Mouse (Mus musculus): ENCODE measurements at regions not wholly inside any gene's neighbourhood (a gene's known extent, or its start where the extent isn't known, plus 50 kb on each side); places are given as distances from the start of the nearest gene placed in this dataset.
A peak's percentile ranks its signal among the peaks of the same experiment; 100 is the strongest.

GRCm38 (mm10) chr14:86445139-86445538, 695.9 kb downstream of the Diaph3 start:
- 86% methylated on average over 4 of the region's 4 CpGs for WGBS
- Histone ChIP-seq H3K27ac (no peak overlapping the region), H3K4me3 (replicated peaks; ENCODE audit: low read depth, low read length) (no peak overlapping the region), H3K4me2 (ENCODE audit: low read length) (no peak overlapping the region), H3K36me3 (ENCODE audit: insufficient read depth, low read length) (no peaks in the 10 kb centered on the region), H3K27me3 (ENCODE audit: insufficient read depth, low read length) (no peaks in the 10 kb centered on the region), H3K9ac (ENCODE audit: low read depth, low read length) (no peak overlapping the region), H3K9me3 (replicated peaks; ENCODE audit: low read length) (no peaks in the 10 kb centered on the region), H3K4me1 (replicated peaks; ENCODE audit: insufficient read depth, low read length) (no peaks in the 10 kb centered on the region)
- no peak for TF ChIP-seq CTCF (IDR thresholded peaks at IDR 0.05; ENCODE audit: low read depth)
- no peak for DNase-seq (ENCODE audit: low spot score)
- ATAC-seq (replicated peaks; ENCODE audit: low FRiP score, low read depth), result no peak

DNA sequence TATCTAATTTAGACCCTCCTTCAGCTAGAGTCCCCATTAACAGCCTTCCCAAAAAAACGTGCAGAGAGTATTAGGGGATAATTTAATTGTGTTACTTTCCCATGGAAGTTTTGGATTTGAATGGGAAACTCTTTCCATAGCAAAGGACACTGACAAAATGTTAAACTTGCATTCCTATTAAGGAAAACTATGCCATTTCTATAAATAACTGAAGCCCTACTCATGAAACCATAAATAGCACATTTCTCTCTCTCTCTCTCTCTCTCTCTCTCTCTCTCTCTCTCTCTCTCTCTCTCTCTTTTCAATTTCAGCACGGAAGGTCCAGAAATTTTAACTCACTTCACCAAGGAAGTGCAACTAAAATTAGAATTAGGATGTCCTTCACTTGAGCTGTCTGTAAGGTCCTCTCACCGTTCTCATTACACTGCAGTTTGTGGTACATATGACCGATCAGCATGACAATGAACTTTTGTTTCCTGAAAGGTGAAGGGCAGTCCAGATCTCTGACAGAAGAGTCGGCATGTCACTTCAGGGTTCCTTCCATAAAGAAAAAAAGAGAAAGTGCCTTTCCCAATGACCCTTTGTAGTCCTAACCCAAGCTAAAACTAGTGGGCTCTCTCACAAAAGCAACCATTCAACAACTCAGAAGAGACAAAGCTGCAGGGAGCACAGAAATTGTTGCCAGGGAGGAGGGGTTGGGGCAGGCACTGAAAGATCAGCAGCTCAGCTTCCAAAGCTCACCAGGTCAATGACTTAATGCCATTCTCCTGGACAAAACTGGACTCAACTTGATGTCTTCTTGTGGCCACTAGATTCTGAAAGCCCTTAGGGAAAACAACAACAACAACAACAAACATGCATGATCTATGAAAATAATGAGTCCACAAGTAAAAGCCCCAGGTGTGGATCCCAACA, 696.9 kb downstream of the Diaph3 start:
- H3K4me2 ChIP-seq (ENCODE audit: low read length), result no peak overlapping the region
- DNase-seq (ENCODE audit: low spot score) (no peak), ATAC-seq (replicated peaks; ENCODE audit: low FRiP score, low read depth) (no peak)
- WGBS, result 55% methylated on average over 5 of the region's 5 CpGs
- no peak overlapping the region for H3K27ac ChIP-seq
- H3K27me3 ChIP-seq (ENCODE audit: insufficient read depth, low read length), result no peaks in the 10 kb centered on the region
- H3K36me3 ChIP-seq (ENCODE audit: insufficient read depth, low read length), result no peaks in the 10 kb centered on the region
- no peaks in the 10 kb centered on the region for H3K9me3 ChIP-seq (replicated peaks; ENCODE audit: low read length)
- H3K4me1 ChIP-seq (replicated peaks; ENCODE audit: insufficient read depth, low read length), result no peaks in the 10 kb centered on the region
- no peak overlapping the region for H3K9ac ChIP-seq (ENCODE audit: low read depth, low read length)
- no peak for TF ChIP-seq CTCF (IDR thresholded peaks at IDR 0.05; ENCODE audit: low read depth)
- no peak overlapping the region for H3K4me3 ChIP-seq (replicated peaks; ENCODE audit: low read depth, low read length)

GRCm38 (mm10) chr14:86441895-86442679, 698.9 kb downstream of the Diaph3 start:
- ATAC-seq (replicated peaks; ENCODE audit: low FRiP score, low read depth) (no peak), DNase-seq (ENCODE audit: low spot score) (no peak)

GRCm38 (mm10) chr14:86437383-86437782, 703.7 kb downstream of the Diaph3 start:
- no peak overlapping the region for H3K4me3 ChIP-seq (replicated peaks; ENCODE audit: low read depth, low read length)
- no peaks in the 10 kb centered on the region for H3K27me3 ChIP-seq (ENCODE audit: insufficient read depth, low read length)
- WGBS, result 67% methylated on average over 3 of the region's 3 CpGs
- H3K4me2 ChIP-seq (ENCODE audit: low read length), result no peak overlapping the region
- H3K9me3 ChIP-seq (replicated peaks; ENCODE audit: low read length), result no peaks in the 10 kb centered on the region
- ATAC-seq (replicated peaks; ENCODE audit: low FRiP score, low read depth) (no peak), DNase-seq (ENCODE audit: low spot score) (no peak)
- no peak overlapping the region for H3K27ac ChIP-seq
- H3K36me3 ChIP-seq (ENCODE audit: insufficient read depth, low read length), result no peaks in the 10 kb centered on the region
- H3K4me1 ChIP-seq (replicated peaks; ENCODE audit: insufficient read depth, low read length), result no peaks in the 10 kb centered on the region
- H3K9ac ChIP-seq (ENCODE audit: low read depth, low read length), result no peak overlapping the region
- TF ChIP-seq CTCF (IDR thresholded peaks at IDR 0.05; ENCODE audit: low read depth), result no peak

More at GRCm38 (mm10) chr14:86441895-86442679, 698.9 kb downstream of the Diaph3 start:
- Histone ChIP-seq H3K9ac (ENCODE audit: low read depth, low read length) (no peak overlapping the region), H3K4me1 (replicated peaks; ENCODE audit: insufficient read depth, low read length) (no peaks in the 10 kb centered on the region), H3K27me3 (ENCODE audit: insufficient read depth, low read length) (no peaks in the 10 kb centered on the region), H3K4me2 (ENCODE audit: low read length) (no peak overlapping the region), H3K4me3 (replicated peaks; ENCODE audit: low read depth, low read length) (no peak overlapping the region), H3K9me3 (replicated peaks; ENCODE audit: low read length) (no peaks in the 10 kb centered on the region), H3K27ac (no peak overlapping the region), H3K36me3 (ENCODE audit: insufficient read depth, low read length) (no peaks in the 10 kb centered on the region)
- WGBS, result 88% methylated on average over 9 of the region's 9 CpGs
- TF ChIP-seq CTCF (IDR thresholded peaks at IDR 0.05; ENCODE audit: low read depth), result no peak

- H3K4me3 ChIP-seq (replicated peaks; ENCODE audit: low read depth, low read length), result no peak overlapping the region
- H3K27ac ChIP-seq, result no peak overlapping the region
- H3K36me3 ChIP-seq (ENCODE audit: insufficient read depth, low read length), result no peaks in the 10 kb centered on the region
- DNase-seq (ENCODE audit: low spot score) (no peak), ATAC-seq (replicated peaks; ENCODE audit: low FRiP score, low read depth) (no peak)
- no peaks in the 10 kb centered on the region for H3K9me3 ChIP-seq (replicated peaks; ENCODE audit: low read length)
- no peaks in the 10 kb centered on the region for H3K27me3 ChIP-seq (ENCODE audit: insufficient read depth, low read length)
- H3K4me2 ChIP-seq (ENCODE audit: low read length), result no peak overlapping the region
- H3K9ac ChIP-seq (ENCODE audit: low read depth, low read length), result no peak overlapping the region
- H3K4me1 ChIP-seq (replicated peaks; ENCODE audit: insufficient read depth, low read length), result no peaks in the 10 kb centered on the region
- WGBS, result 83% methylated on average over 2 of the region's 2 CpGs
- no peak for TF ChIP-seq CTCF (IDR thresholded peaks at IDR 0.05; ENCODE audit: low read depth)
Measured at GRCm38 (mm10) chr14:86435345-86435744, 705.7 kb downstream of the Diaph3 start.

DNA sequence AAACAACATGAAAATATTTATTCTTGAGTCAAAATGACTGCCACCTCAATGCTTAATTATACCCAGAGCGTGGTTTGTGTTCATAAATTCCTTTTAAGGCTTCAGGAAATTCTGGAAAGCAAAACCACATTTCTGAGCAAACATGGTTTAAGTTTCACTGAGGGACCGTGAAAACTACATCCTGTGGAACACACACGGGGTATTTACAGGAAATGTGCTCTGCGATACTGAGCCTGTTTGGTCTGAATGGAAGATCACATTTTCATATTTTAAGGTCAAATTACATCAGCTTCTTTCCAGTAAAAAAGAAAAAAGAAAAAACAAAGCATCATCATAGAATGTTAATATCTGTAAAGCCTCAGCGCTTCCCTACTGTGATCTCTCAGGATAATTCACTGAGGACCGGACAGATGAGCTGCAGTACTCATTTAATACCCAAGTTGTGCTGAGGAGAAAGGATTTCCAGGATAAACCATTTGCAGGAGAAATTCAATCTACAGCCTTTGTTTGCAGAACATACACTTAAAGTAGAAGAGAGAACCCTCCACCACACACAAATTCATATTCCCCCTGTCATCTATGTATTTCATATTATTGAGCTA, 709.7 kb downstream of the Diaph3 start:
- H3K27me3 ChIP-seq (ENCODE audit: insufficient read depth, low read length), result no peaks in the 10 kb centered on the region
- no peaks in the 10 kb centered on the region for H3K36me3 ChIP-seq (ENCODE audit: insufficient read depth, low read length)
- H3K4me2 ChIP-seq (ENCODE audit: low read length), result no peak overlapping the region
- H3K27ac ChIP-seq, result no peak overlapping the region
- no peak overlapping the region for H3K4me3 ChIP-seq (replicated peaks; ENCODE audit: low read depth, low read length)
- ATAC-seq (replicated peaks; ENCODE audit: low FRiP score, low read depth) (no peak), DNase-seq (ENCODE audit: low spot score) (peak; percentile 24)
- H3K9ac ChIP-seq (ENCODE audit: low read depth, low read length), result no peak overlapping the region
- H3K9me3 ChIP-seq (replicated peaks; ENCODE audit: low read length), result no peaks in the 10 kb centered on the region
- WGBS, result 47% methylated on average over 6 of the region's 6 CpGs
- no peak for TF ChIP-seq CTCF (IDR thresholded peaks at IDR 0.05; ENCODE audit: low read depth)
- H3K4me1 ChIP-seq (replicated peaks; ENCODE audit: insufficient read depth, low read length), result no peaks in the 10 kb centered on the region
